ENCODE assay signal across 14 mouse cellular contexts in the genomic region with DNA sequence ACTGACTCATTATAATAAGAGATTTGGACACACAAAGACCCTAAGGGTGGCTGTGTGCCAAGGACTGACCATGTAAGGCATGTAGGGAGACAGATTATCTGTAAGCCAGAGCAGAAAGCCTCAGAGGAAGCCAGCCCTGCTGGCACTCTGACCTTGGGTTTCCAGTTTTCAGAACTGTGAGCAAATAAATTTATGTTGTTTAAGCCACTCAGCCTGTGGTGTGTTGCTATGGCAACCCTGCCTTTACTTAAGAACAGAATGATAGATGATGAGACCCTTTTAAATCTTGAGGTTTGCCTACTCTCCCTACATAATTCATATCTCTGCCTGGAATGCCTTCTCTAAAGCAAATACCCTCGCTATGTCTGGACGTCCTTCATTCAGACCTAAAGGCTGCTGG.
DNase-seq lines count a peak whose midpoint lies in the region; ATAC-seq lines count a peak whose summit lies in the region.
"Had no signal": no experiment of that assay in that cellular context is flagged by ENCODE, and none has a peak within 500 bp of the region (broad histone marks: within the 10 kb centered on the region; RNA-seq: fewer than 3 reads in every experiment).

No protein-coding gene starts in this region.

- no peak overlapping the region for H3K4me2 ChIP-seq in embryonic facial prominence, embryonic 14.5 days (ENCODE audit: low read depth, low read length)
- H3K4me2 ChIP-seq in heart, embryonic 13.5 days = no peak overlapping the region
- H3K4me2 ChIP-seq: forebrain, embryonic 12.5 days had no signal

- 62% methylated on average over 2 of the region's 2 CpGs for WGBS in embryonic facial prominence, embryonic 14.5 days
- 72% methylated on average over 2 of the region's 2 CpGs for WGBS in embryonic facial prominence, embryonic 10.5 days
- 6% methylated on average over 2 of the region's 2 CpGs for WGBS in heart, embryonic 13.5 days

- H3K4me1 ChIP-seq in embryonic facial prominence, embryonic 14.5 days (ENCODE audit: control insufficient read depth, insufficient read depth, low read length) = peaks cover 10% of the 10 kb centered on the region; the same call in 1 of the 2 replicates
- H3K4me1 ChIP-seq in embryonic facial prominence, embryonic 10.5 days = peaks cover 16% of the 10 kb centered on the region
- H3K4me1 ChIP-seq in heart, embryonic 13.5 days = peaks cover 52% of the 10 kb centered on the region
- H3K4me1 ChIP-seq: forebrain, embryonic 12.5 days had no signal

- H3K9ac ChIP-seq in embryonic facial prominence, embryonic 14.5 days (ENCODE audit: low read depth, low read length) = no peak overlapping the region
- H3K9ac ChIP-seq in heart, embryonic 13.5 days = no peak overlapping the region
- H3K9ac ChIP-seq: forebrain, embryonic 12.5 days had no signal

- ATAC-seq in embryonic facial prominence, embryonic 14.5 days (ENCODE audit: low read depth) = no peak
- no peak for ATAC-seq in heart, embryonic 13.5 days (ENCODE audit: extremely low read depth, insufficient number of reproducible peaks, low FRiP score, low TSS enrichment)

- no peak overlapping the region for H3K4me3 ChIP-seq in embryonic facial prominence, embryonic 14.5 days (ENCODE audit: low read depth, low read length)
- no peak overlapping the region for H3K4me3 ChIP-seq in embryonic facial prominence, embryonic 10.5 days
- no peak overlapping the region for H3K4me3 ChIP-seq in heart, embryonic 13.5 days
- H3K4me3 ChIP-seq: forebrain, embryonic 12.5 days; left cerebral cortex, adult 2 months had no signal

- no peaks in the 10 kb centered on the region for H3K27me3 ChIP-seq in embryonic facial prominence, embryonic 14.5 days (replicated peaks; ENCODE audit: control insufficient read depth, insufficient read depth, low read length)
- no peaks in the 10 kb centered on the region for H3K27me3 ChIP-seq in embryonic facial prominence, embryonic 10.5 days (replicated peaks; ENCODE audit: low read depth, poor library complexity, severe bottlenecking)
- H3K27me3 ChIP-seq in heart, embryonic 13.5 days (replicated peaks) = no peaks in the 10 kb centered on the region
- H3K27me3 ChIP-seq: forebrain, embryonic 12.5 days had no signal

- H3K36me3 ChIP-seq in embryonic facial prominence, embryonic 14.5 days (ENCODE audit: control insufficient read depth, insufficient read depth, low read length) = peaks cover 8% of the 10 kb centered on the region; the same call in 1 of the 2 replicates
- H3K36me3 ChIP-seq in embryonic facial prominence, embryonic 10.5 days (replicated peaks) = peaks cover 60% of the 10 kb centered on the region
- H3K36me3 ChIP-seq in heart, embryonic 13.5 days = peaks cover 24% of the 10 kb centered on the region
- H3K36me3 ChIP-seq: forebrain, embryonic 12.5 days had no signal

- H3K9me3 ChIP-seq in embryonic facial prominence, embryonic 14.5 days (ENCODE audit: control insufficient read depth, low read length) = no peaks in the 10 kb centered on the region
- no peaks in the 10 kb centered on the region for H3K9me3 ChIP-seq in embryonic facial prominence, embryonic 10.5 days
- H3K9me3 ChIP-seq in heart, embryonic 13.5 days = no peaks in the 10 kb centered on the region
- H3K9me3 ChIP-seq: forebrain, embryonic 12.5 days had no signal

- DNase-seq in embryonic facial prominence, embryonic 14.5 days (ENCODE audit: low spot score) = peak; percentile 76
- no peak for DNase-seq in embryonic facial prominence, embryonic 10.5 days (ENCODE audit: low spot score)
- DNase-seq in kidney, postnatal 14 days = peak; percentile 75
- DNase-seq in kidney, adult 8-10 months = no peak
- peak; percentile 7 for DNase-seq in R1 (ENCODE audit: low read depth, low spot score)
- no peak for DNase-seq in left cerebral cortex, adult 9 months (ENCODE audit: low spot score in 2 of 2)
- no peak for DNase-seq in thymus, postnatal 25 days
- DNase-seq: cerebellum, adult 8-10 months; lung, adult 2 months; spleen, adult 18-20 months; thymus, adult 2 months had no signal

- H3K27ac ChIP-seq in embryonic facial prominence, embryonic 14.5 days (replicated peaks; ENCODE audit: low read depth, low read length) = no peak overlapping the region
- no peak overlapping the region for H3K27ac ChIP-seq in embryonic facial prominence, embryonic 10.5 days (replicated peaks)
- peak overlapping the region; percentile 59 for H3K27ac ChIP-seq in heart, embryonic 13.5 days (replicated peaks)
- H3K27ac ChIP-seq: forebrain, embryonic 12.5 days; left cerebral cortex, adult 2 months had no signal

Comparison
In these comparisons a context has a peak if more than half of its experiments do, and no peak if none do; other contexts are left out.
1. DNase-seq: peak in embryonic facial prominence, embryonic 14.5 days (single experiment), kidney, postnatal 14 days (single experiment) and R1 (single experiment); none in embryonic facial prominence, embryonic 10.5 days (single experiment), kidney, adult 8-10 months (0 of 2), left cerebral cortex, adult 9 months (0 of 2) and thymus, postnatal 25 days (single experiment).